Mouse (Mus musculus) heart, embryonic 12.5 days (tissue): ENCODE results near the gene Mrpl12. TPM values are rescaled to one million over a fixed set of nuclear protein-coding genes. Genes with fewer than 3 reads are reported as not detected.

Experiments
- ATAC-seq: fragments of 200-750 bp; cut with Nextera tagmentation; 2 replicates; pipeline ENCODE4 v1.8.0; 2017; ENCODE audit warnings: moderate TSS enrichment, moderate library complexity; ENCODE audit not compliant: insufficient number of reproducible peaks, low FRiP score
- H3K27ac ChIP-seq: fragments of 300-500 bp; sonication (generic); 2 replicates; pipeline ENCODE4 v1.5.1; 2016; ENCODE audit warnings: mild to moderate bottlenecking, moderate library complexity; ENCODE audit not compliant: poor library complexity, severe bottlenecking
- H3K27me3 ChIP-seq: fragments of 300-500 bp; sonication (generic); replicated peaks from 2 replicates; pipeline ENCODE4 v1.6.1; 2016; ENCODE audit warnings: mild to moderate bottlenecking, moderate library complexity
- H3K36me3 ChIP-seq: fragments of 300-500 bp; sonication (generic); 2 replicates; pipeline ENCODE4 v1.6.1; 2016; ENCODE audit warnings: mild to moderate bottlenecking, moderate library complexity
- H3K4me1 ChIP-seq: fragments of 300-500 bp; sonication (generic); replicated peaks from 2 replicates; pipeline ENCODE4 v1.6.1; 2016; ENCODE audit warnings: mild to moderate bottlenecking
- H3K4me2 ChIP-seq: fragments of 300-500 bp; sonication (generic); 2 replicates; pipeline ENCODE4 v1.6.1; 2016; ENCODE audit warnings: mild to moderate bottlenecking, moderate library complexity
- H3K4me3 ChIP-seq: fragments of 300-500 bp; sonication (generic); 2 replicates; pipeline ENCODE4 v1.5.1; 2016; ENCODE audit warnings: mild to moderate bottlenecking
- H3K9ac ChIP-seq: fragments of 300-500 bp; sonication (generic); 2 replicates; pipeline ENCODE4 v1.6.1; 2016; ENCODE audit warnings: mild to moderate bottlenecking, moderate library complexity
- H3K9me3 ChIP-seq: fragments of 300-500 bp; sonication (generic); replicated peaks from 2 replicates; pipeline ENCODE4 v1.6.1; 2016; ENCODE audit warnings: mild to moderate bottlenecking, moderate library complexity
- WGBS: fragments of 180-500 bp; shearing (Covaris S2); methylation state at CpG from one replicate; pipeline ENCODE4 v1.1.7; 2016; 5-methylcytosine and 5-hydroxymethylcytosine counted together
- polyA plus RNA-seq: library from polyadenylated mRNA; unstranded; fragments of >200 nt; fragmentation: Nextera tagmentation; extraction: Ambion mirVana; gene quantifications from 2 replicates; pipeline ENCODE4 v1.2.1, GENCODE M21; 2016

Gene Mrpl12
- polyA plus RNA-seq, 1 experiment from 2014 or later, result 208 TPM

- Histone ChIP-seq H3K9ac (no peak overlapping the region), H3K9me3 (no peaks in the 10 kb centered on the region), H3K36me3 (peaks cover 50% of the 10 kb centered on the region), H3K4me3 (no peak overlapping the region), H3K27ac (no peak overlapping the region), H3K4me2 (no peak overlapping the region), H3K4me1 (peaks cover 20% of the 10 kb centered on the region), H3K27me3 (no peaks in the 10 kb centered on the region)
- ATAC-seq, result no peak
- WGBS, result 84% methylated on average over 3 of the region's 3 CpGs
Observed at GRCm38 (mm10) chr11:120497436-120497835, 13.0 kb downstream of the Mrpl12 start.

DNA sequence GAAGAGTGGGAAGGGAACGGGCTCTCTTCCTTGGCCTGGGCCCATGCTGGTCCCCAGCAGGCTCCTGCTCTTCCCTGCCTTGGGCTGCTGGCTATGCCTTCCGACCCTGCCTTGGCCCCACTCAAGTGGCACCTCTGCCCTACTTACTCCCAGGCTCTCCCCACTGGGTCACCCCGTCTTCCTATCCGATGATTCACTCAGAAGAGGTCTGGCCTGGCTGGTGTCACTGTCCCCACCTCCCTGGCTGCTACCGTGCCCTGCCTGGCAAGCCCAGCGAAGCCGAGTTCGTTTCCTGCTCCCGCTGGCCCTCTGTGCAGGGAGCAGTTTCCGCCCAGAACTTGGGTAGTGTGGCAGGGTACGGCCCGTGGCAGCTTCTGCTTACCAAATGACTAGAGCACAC, 13.8 kb downstream of the Mrpl12 start:
- Histone ChIP-seq H3K27ac (no peak overlapping the region), H3K36me3 (peaks cover 50% of the 10 kb centered on the region), H3K4me1 (peaks cover 13% of the 10 kb centered on the region), H3K9me3 (no peaks in the 10 kb centered on the region), H3K4me3 (no peak overlapping the region), H3K27me3 (no peaks in the 10 kb centered on the region), H3K9ac (no peak overlapping the region), H3K4me2 (no peak overlapping the region)
- 88% methylated on average over 12 of the region's 12 CpGs for WGBS
- no peak for ATAC-seq

DNA sequence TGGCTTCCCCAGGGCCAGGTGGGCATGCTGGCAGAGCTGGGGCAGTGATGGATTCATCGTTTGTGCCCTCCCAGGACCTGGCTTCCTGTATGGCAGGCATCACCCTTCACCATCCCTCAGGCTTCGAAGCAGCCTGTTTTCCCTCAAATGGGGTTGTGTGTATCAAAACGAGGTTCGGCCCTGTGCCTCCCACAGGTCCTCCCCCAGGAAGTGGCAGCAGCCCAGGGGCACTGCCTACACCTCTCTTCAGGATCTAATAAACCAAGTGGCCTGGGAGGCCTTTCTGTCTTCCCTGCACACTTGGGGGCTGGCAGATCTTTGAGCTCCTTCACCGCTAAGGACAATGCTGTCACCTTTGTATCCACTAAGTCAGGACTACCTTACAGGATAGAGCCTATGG, 14.5 kb downstream of the Mrpl12 start:
- no peak overlapping the region for H3K27ac ChIP-seq
- no peaks in the 10 kb centered on the region for H3K27me3 ChIP-seq
- no peak overlapping the region for H3K4me3 ChIP-seq
- no peak overlapping the region for H3K4me2 ChIP-seq
- H3K4me1 ChIP-seq, result peaks cover 9% of the 10 kb centered on the region
- peaks cover 50% of the 10 kb centered on the region for H3K36me3 ChIP-seq
- 81% methylated on average over 5 of the region's 5 CpGs for WGBS
- no peak for ATAC-seq
- no peak overlapping the region for H3K9ac ChIP-seq
- H3K9me3 ChIP-seq, result no peaks in the 10 kb centered on the region

DNA sequence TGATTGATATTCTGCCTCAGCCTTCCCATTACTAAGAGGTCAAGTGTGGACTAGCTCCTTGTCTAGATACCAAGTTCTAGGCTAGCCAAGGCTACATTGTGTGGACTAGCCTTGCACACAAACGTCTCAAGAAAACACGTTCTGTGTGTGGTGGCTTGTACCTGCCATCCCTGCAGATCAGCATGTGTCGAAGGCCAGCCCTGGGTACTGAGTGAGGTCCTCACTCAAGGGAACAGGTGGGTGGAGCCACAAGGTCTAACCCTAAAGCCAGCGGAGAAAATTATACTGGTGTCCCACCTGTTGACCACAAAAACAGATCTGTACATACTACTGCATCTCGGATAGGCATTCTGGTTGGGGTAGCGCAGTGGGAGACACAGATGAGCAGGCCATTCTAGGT, 15.5 kb downstream of the Mrpl12 start:
- H3K4me2 ChIP-seq, result no peak overlapping the region
- 76% methylated on average over 6 of the region's 6 CpGs for WGBS

DNA sequence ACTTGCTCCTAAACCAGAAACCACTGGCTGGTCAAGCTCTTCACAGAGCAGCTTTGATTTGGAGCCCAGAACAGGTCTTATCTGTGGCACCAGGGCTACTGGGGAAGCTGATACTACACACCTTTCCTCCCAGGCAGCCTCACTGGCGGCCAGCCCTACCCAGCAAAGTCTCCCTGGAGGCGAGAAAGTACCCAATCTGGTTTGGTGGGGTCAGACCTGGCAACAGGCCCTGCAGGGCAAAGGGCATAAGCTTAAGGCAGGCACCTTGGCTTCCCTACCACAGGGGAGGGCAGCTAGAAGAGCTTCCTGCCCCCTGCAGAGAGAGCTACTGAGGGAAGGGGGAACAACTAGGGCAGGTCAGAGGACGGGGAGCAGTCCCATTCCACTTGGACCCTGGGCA, 15.9 kb downstream of the Mrpl12 start:
- peaks cover 9% of the 10 kb centered on the region for H3K4me1 ChIP-seq
- H3K9ac ChIP-seq, result peak overlapping the region; percentile 23; the same call in 1 of the 2 replicates
- peaks cover 37% of the 10 kb centered on the region for H3K36me3 ChIP-seq
- H3K4me3 ChIP-seq, result no peak overlapping the region
- no peaks in the 10 kb centered on the region for H3K9me3 ChIP-seq
- no peak overlapping the region for H3K4me2 ChIP-seq
- 9% methylated on average over 3 of the region's 3 CpGs for WGBS
- H3K27me3 ChIP-seq, result no peaks in the 10 kb centered on the region
- ATAC-seq, result no peak
- H3K27ac ChIP-seq, result no peak overlapping the region

More for the DNA sequence above, 15.5 kb downstream of the Mrpl12 start:
- Histone ChIP-seq H3K4me3 (no peak overlapping the region), H3K36me3 (peaks cover 42% of the 10 kb centered on the region), H3K9ac (no peak overlapping the region), H3K9me3 (no peaks in the 10 kb centered on the region), H3K4me1 (peaks cover 9% of the 10 kb centered on the region), H3K27me3 (no peaks in the 10 kb centered on the region), H3K27ac (no peak overlapping the region)
- no peak for ATAC-seq

GRCm38 (mm10) chr11:120501018-120501417, 16.6 kb downstream of the Mrpl12 start:
- Histone ChIP-seq H3K4me2 (no peak overlapping the region), H3K4me3 (no peak overlapping the region), H3K36me3 (peaks cover 30% of the 10 kb centered on the region), H3K27ac (no peak overlapping the region), H3K9me3 (no peaks in the 10 kb centered on the region), H3K9ac (no peak overlapping the region), H3K4me1 (peaks cover 9% of the 10 kb centered on the region), H3K27me3 (no peaks in the 10 kb centered on the region)
- ATAC-seq, result no peak
- 69% methylated on average over 6 of the region's 6 CpGs for WGBS

GRCm38 (mm10) chr11:120501701-120502100, 17.3 kb downstream of the Mrpl12 start:
- Histone ChIP-seq H3K9me3 (no peaks in the 10 kb centered on the region), H3K27me3 (no peaks in the 10 kb centered on the region), H3K4me3 (no peak overlapping the region), H3K27ac (no peak overlapping the region), H3K4me2 (no peak overlapping the region), H3K9ac (no peak overlapping the region), H3K36me3 (peaks cover 24% of the 10 kb centered on the region), H3K4me1 (peaks cover 9% of the 10 kb centered on the region)
- no peak for ATAC-seq
- WGBS, result 81% methylated on average over 4 of the region's 4 CpGs

GRCm38 (mm10) chr11:120505661-120506060, 21.2 kb downstream of the Mrpl12 start:
- ATAC-seq, result no peak
- no peaks in the 10 kb centered on the region for H3K9me3 ChIP-seq
- no peaks in the 10 kb centered on the region for H3K36me3 ChIP-seq
- no peak overlapping the region for H3K4me3 ChIP-seq
- H3K9ac ChIP-seq, result no peak overlapping the region
- no peak overlapping the region for H3K4me2 ChIP-seq
- H3K27me3 ChIP-seq, result 0 out of 2 replicates have a peak, but pooled peaks cover 5% of the 10 kb centered on the region
- WGBS, result 78% methylated on average over 3 of the region's 3 CpGs
- peaks cover 18% of the 10 kb centered on the region for H3K4me1 ChIP-seq
- H3K27ac ChIP-seq, result no peak overlapping the region

DNA sequence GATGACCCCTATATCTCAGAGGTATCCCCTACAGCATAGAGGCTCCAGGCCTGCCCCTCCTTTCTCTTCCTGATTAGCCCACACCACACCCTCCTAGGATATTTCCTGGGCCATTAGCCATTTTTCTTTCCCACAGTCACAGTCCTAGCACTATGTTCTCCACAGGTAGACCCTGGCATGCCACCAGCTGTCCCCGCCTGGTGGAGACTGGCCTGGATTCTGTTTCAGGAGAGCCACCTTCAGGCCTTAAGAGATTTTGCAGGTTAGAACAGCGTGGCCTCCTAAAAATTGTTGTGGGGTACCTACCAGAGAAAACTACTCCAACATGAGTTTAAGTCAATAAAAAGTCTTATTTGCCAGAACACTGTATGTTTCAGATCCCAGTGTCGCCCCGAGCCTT, 22.5 kb downstream of the Mrpl12 start:
- Histone ChIP-seq H3K4me3 (no peak overlapping the region), H3K27me3 (0 out of 2 replicates have a peak, but pooled peaks cover 5% of the 10 kb centered on the region), H3K4me2 (no peak overlapping the region), H3K9ac (no peak overlapping the region), H3K4me1 (peaks cover 21% of the 10 kb centered on the region), H3K36me3 (no peaks in the 10 kb centered on the region), H3K9me3 (no peaks in the 10 kb centered on the region), H3K27ac (no peak overlapping the region)
- WGBS, result 53% methylated on average over 4 of the region's 4 CpGs
- ATAC-seq, result no peak

GRCm38 (mm10) chr11:120507611-120508289, 23.3 kb downstream of the Mrpl12 start:
- no peak overlapping the region for H3K4me2 ChIP-seq
- no peak overlapping the region for H3K27ac ChIP-seq
- no peak for ATAC-seq
- WGBS, result 71% methylated on average over 13 of the region's 13 CpGs
- H3K4me3 ChIP-seq, result no peak overlapping the region
- H3K36me3 ChIP-seq, result no peaks in the 10 kb centered on the region
- H3K9me3 ChIP-seq, result no peaks in the 10 kb centered on the region
- H3K4me1 ChIP-seq, result peaks cover 21% of the 10 kb centered on the region
- no peak overlapping the region for H3K9ac ChIP-seq
- 0 out of 2 replicates have a peak, but pooled peaks cover 5% of the 10 kb centered on the region for H3K27me3 ChIP-seq

GRCm38 (mm10) chr11:120508290-120508870, 24.0 kb downstream of the Mrpl12 start:
- WGBS, result 77% methylated on average over 9 of the region's 9 CpGs
- H3K9me3 ChIP-seq, result no peaks in the 10 kb centered on the region
- H3K36me3 ChIP-seq, result no peaks in the 10 kb centered on the region
- H3K9ac ChIP-seq, result no peak overlapping the region
- H3K27ac ChIP-seq, result no peak overlapping the region
- peaks cover 21% of the 10 kb centered on the region for H3K4me1 ChIP-seq
- no peak for ATAC-seq
- H3K27me3 ChIP-seq, result 0 out of 2 replicates have a peak, but pooled peaks cover 5% of the 10 kb centered on the region
- no peak overlapping the region for H3K4me2 ChIP-seq
- H3K4me3 ChIP-seq, result no peak overlapping the region
